Mouse (Mus musculus) G1E (cell line): ENCODE results near the gene Col24a1. TPM values are rescaled to one million over a fixed set of nuclear protein-coding genes. Genes with fewer than 3 reads are reported as not detected.

Experiments
- ATAC-seq: 2 replicates; pipeline ENCODE4 v1.8.0; 2016; ENCODE audit warnings: mild to moderate bottlenecking; ENCODE audit not compliant: insufficient number of reproducible peaks, poor library complexity, low FRiP score, severe bottlenecking; ENCODE audit errors: extremely low read depth
- DNase-seq: peaks from one replicate; pipeline ENCODE4 v3.0.0; 2012; ENCODE audit warnings: low spot score
- H3K27me3 ChIP-seq: 2 replicates; pipeline ENCODE4 v1.6.1; 2012; ENCODE audit warnings: mild to moderate bottlenecking, low read length, inconsistent platforms; ENCODE audit not compliant: insufficient read depth
- H3K36me3 ChIP-seq: replicated peaks from 2 replicates; pipeline ENCODE3; 2012; ENCODE audit warnings: mild to moderate bottlenecking, inconsistent platforms
- H3K4me1 ChIP-seq: 2 replicates; pipeline ENCODE4 v1.6.1; 2012; ENCODE audit warnings: low read depth, low read length, inconsistent platforms, mixed read lengths; ENCODE audit not compliant: insufficient read depth
- H3K4me3 ChIP-seq: 2 replicates; pipeline ENCODE4 v1.5.1; 2012; ENCODE audit warnings: low read depth, mild to moderate bottlenecking, inconsistent platforms, low read length, moderate library complexity, mixed read lengths
- H3K9me3 ChIP-seq: replicated peaks from 2 replicates; pipeline ENCODE4 v1.6.1; 2012; ENCODE audit warnings: inconsistent platforms
- CTCF ChIP-seq: IDR thresholded peaks from 2 replicates; pipeline ENCODE4 v1.5.1; 2012; ENCODE audit warnings: low read depth, low read length, inconsistent platforms, mixed read lengths
- GATA1 ChIP-seq: IDR thresholded peaks from 2 replicates; pipeline ENCODE4 v1.6.1; 2012; ENCODE audit warnings: borderline replicate concordance, low read length, inconsistent platforms, mixed read lengths
- GATA2 ChIP-seq: IDR thresholded peaks from 2 replicates; pipeline ENCODE4 v1.6.1; 2012; ENCODE audit warnings: low read depth, low read length, inconsistent platforms, borderline replicate concordance
- POLR2AphosphoS5 ChIP-seq: IDR thresholded peaks from 2 replicates; pipeline ENCODE4 v1.6.1; 2012; ENCODE audit warnings: low read depth, low read length, inconsistent platforms; ENCODE audit not compliant: insufficient replicate concordance
- TAL1 ChIP-seq: conservative IDR thresholded peaks from 2 replicates; pipeline ENCODE4 v1.6.1; 2012; ENCODE audit warnings: low read depth, low read length, inconsistent platforms, mixed read lengths
- polyA plus RNA-seq: library from polyadenylated mRNA; stranded (reverse); fragments of >175 nt; gene quantifications from 2 replicates; pipeline ENCODE4 v1.2.3, GENCODE M21; 2012
- total RNA-seq, 2 experiments: library from RNA; stranded (forward) in 1 of 2; stranded (reverse) in 1 of 2; fragments of 200-1000 nt in 1 of 2; fragments of >200 nt in 1 of 2; fragmentation: Nextera tagmentation in 1 of 2; gene quantifications; 2 replicates each; pipeline ENCODE4 v1.2.3; 2014 to 2017

Col24a1 gene
- total and polyA plus RNA-seq, 3 experiments = 0.66 TPM; not detected in 2

DNA sequence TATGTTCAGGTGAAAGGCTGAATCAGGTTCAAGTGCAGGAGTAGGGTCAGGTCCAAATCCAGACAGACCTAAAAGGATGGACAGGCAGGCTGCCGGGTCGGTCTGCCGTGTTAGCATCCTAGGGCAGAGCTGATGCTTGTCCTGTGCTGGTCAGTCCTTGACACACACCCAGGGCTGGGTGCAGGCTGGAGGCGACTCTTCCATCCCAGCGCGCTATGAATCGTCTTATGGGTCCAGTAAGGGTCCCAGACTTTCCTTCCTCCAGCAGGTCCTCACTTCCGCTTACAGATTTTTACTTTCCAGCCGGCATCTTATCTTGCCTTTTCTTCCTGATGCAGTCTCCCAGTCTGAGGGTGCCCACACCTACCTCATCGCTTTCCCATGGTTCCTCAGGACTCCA lies 110.0 kb downstream of the Col24a1 start:
- ATAC-seq = no peak
- Histone ChIP-seq H3K9me3 (0 out of 2 replicates have a peak, but pooled peaks cover 3% of the 10 kb centered on the region), H3K4me1 (no peaks in the 10 kb centered on the region), H3K27me3 (no peaks in the 10 kb centered on the region), H3K36me3 (no peaks in the 10 kb centered on the region), H3K4me3 (no peak overlapping the region)
- TF ChIP-seq CTCF (no peak), TAL1 (no peak), GATA1 (no peak), POLR2AphosphoS5 (no peak), GATA2 (no peak)
- DNase-seq = no peak

- TF ChIP-seq CTCF = no peak
- TF ChIP-seq TAL1 = no peak
- no peak for TF ChIP-seq GATA1
- TF ChIP-seq POLR2AphosphoS5 = no peak
- TF ChIP-seq GATA2 = no peak
- Histone ChIP-seq H3K9me3 (0 out of 2 replicates have a peak, but pooled peaks cover 3% of the 10 kb centered on the region), H3K4me1 (no peaks in the 10 kb centered on the region), H3K4me3 (no peak overlapping the region), H3K27me3 (no peaks in the 10 kb centered on the region), H3K36me3 (no peaks in the 10 kb centered on the region)
- no peak for ATAC-seq
- no peak for DNase-seq
Measured at GRCm38 (mm10) chr3:145402994-145403393, 110.7 kb downstream of the Col24a1 start.

DNA sequence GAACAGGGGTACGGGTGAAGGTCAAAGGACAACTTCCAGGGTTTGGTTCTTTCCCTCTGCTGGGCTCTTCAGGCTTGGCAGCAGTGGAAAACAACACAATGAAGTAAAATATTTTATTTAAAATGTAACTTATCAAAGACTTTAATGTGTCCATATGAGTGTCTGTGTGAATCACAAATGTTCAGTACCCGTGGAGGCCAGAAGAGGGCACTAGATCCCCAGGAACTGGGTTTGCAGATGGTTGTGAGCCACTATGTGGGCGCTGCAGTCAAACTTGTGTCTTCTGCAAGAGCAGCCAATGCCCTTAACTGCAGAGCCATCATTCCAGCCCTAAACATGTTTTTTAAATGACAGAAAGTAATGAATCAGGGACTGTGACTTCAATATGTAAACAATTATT lies 115.8 kb downstream of the Col24a1 start:
- Histone ChIP-seq H3K36me3 (no peaks in the 10 kb centered on the region), H3K9me3 (no peaks in the 10 kb centered on the region), H3K4me1 (no peaks in the 10 kb centered on the region), H3K27me3 (no peaks in the 10 kb centered on the region), H3K4me3 (no peak overlapping the region)
- no peak for DNase-seq
- no peak for ATAC-seq
- no peak for TF ChIP-seq POLR2AphosphoS5
- TF ChIP-seq CTCF = peak; percentile 42
- TF ChIP-seq GATA1 = no peak
- no peak for TF ChIP-seq TAL1

DNA sequence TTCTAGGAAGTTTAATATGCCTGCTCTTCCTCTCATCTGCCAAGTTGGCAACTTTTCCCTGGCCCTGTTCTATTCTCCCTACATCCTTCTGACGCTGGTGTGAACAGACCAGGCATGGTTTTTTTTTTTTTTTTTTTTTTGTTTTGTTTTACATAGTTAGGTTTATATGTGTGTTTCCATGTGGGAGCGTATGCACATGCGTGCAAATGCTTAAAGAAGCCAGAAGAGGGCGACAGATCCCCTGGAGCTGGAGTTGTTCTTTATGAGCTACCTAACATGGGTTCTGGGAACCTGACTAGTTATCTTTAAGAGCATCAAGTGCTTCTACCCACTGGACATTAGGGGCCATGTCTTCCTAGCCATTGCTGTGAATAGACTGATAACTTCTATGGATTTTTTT lies 119.9 kb downstream of the Col24a1 start:
- Histone ChIP-seq H3K4me1 (no peaks in the 10 kb centered on the region), H3K27me3 (no peaks in the 10 kb centered on the region), H3K36me3 (no peaks in the 10 kb centered on the region), H3K9me3 (no peaks in the 10 kb centered on the region), H3K4me3 (no peak overlapping the region)
- DNase-seq (no peak), ATAC-seq (no peak; the same call in 1 of the 2 replicates)
- TF ChIP-seq GATA2 = no peak

DNA sequence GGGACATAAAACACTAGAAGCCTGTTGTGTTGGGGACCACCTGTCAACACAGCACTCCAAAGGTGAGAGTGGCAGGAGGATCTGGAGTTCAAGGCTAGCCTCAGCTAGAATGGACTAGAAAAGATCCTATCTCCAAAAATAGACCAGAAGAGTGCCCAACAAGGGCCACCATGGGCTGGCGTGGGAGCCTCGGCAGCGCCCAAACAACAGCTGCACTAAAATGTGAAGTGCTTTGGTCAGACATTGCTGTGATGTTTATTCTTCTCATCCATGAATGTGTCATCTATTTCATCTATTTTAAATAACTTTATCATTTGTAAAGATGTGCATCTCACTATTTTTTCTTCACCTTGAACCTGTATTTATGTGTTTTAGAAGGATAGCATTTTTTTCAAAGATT lies 122.1 kb downstream of the Col24a1 start:
- Histone ChIP-seq H3K4me1 (no peaks in the 10 kb centered on the region), H3K27me3 (no peaks in the 10 kb centered on the region), H3K4me3 (no peak overlapping the region), H3K9me3 (no peaks in the 10 kb centered on the region), H3K36me3 (no peaks in the 10 kb centered on the region)
- TF ChIP-seq TAL1 (no peak), POLR2AphosphoS5 (no peak), GATA2 (no peak), GATA1 (no peak), CTCF (no peak)
- no peak for ATAC-seq
- DNase-seq = no peak

DNA sequence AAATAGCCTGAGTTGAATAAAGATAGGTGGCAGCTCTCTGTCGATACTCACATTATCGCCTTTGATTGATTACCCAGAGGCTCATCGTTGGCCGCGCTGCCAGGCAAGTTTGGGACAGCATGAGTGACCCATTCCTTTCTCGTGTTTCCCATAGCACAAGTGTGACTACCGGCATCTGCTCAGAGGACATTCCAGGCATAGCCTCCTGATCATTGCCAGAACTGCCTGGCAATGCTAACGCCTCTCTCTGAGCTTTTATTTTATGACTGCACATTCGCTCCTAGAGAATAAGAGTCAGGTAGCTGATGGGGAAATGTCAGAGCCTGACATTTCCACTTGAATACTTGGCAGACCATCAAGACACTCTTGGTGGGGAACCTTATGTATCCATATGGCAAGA lies 125.5 kb downstream of the Col24a1 start:
- no peaks in the 10 kb centered on the region for H3K9me3 ChIP-seq
- TF ChIP-seq CTCF (no peak), GATA2 (no peak), GATA1 (no peak), POLR2AphosphoS5 (no peak)
- no peaks in the 10 kb centered on the region for H3K4me1 ChIP-seq
- DNase-seq (no peak), ATAC-seq (no peak)
- H3K36me3 ChIP-seq = no peaks in the 10 kb centered on the region
- H3K27me3 ChIP-seq = no peaks in the 10 kb centered on the region
- H3K4me3 ChIP-seq = no peak overlapping the region

GRCm38 (mm10) chr3:145420421-145420820 lies 128.1 kb downstream of the Col24a1 start:
- no peak for ATAC-seq
- Histone ChIP-seq H3K27me3 (no peaks in the 10 kb centered on the region), H3K4me3 (no peak overlapping the region), H3K4me1 (no peaks in the 10 kb centered on the region), H3K9me3 (no peaks in the 10 kb centered on the region), H3K36me3 (no peaks in the 10 kb centered on the region)
- TF ChIP-seq POLR2AphosphoS5 = no peak
- no peak for TF ChIP-seq TAL1
- TF ChIP-seq CTCF = no peak
- no peak for TF ChIP-seq GATA1
- TF ChIP-seq GATA2 = no peak
- DNase-seq = no peak
